Mouse (Mus musculus): ENCODE data around the gene 1700061G19Rik. TPM values are rescaled to one million over a fixed set of nuclear protein-coding genes. Genes with fewer than 3 reads are reported as not detected.

The 1700061G19Rik gene
- total and polyA plus RNA-seq, 2 experiments from 2014 or later, result 0.35 TPM; not detected in 1

GRCm38 (mm10) chr17:56849710-56850109 is 25.6 kb upstream of the 1700061G19Rik start:
- no peak for DNase-seq (ENCODE audit: low spot score)
- no peaks in the 10 kb centered on the region for H3K27me3 ChIP-seq (ENCODE audit: insufficient read depth, low read length)
- 83% methylated on average over 13 of the region's 13 CpGs for WGBS
- no peak for ATAC-seq
- no peaks in the 10 kb centered on the region for H3K36me3 ChIP-seq (ENCODE audit: insufficient read depth, low read length)
- H3K27ac ChIP-seq, result no peak overlapping the region
- H3K4me3 ChIP-seq (ENCODE audit: low read length), result no peak overlapping the region
- H3K9ac ChIP-seq (replicated peaks; ENCODE audit: low read length), result no peak overlapping the region
- H3K9me3 ChIP-seq (ENCODE audit: low read length), result no peaks in the 10 kb centered on the region
- no peak overlapping the region for H3K4me2 ChIP-seq (ENCODE audit: low read depth, low read length)
- no peak for TF ChIP-seq CTCF (IDR thresholded peaks at IDR 0.05; ENCODE audit: low read depth)
- no peaks in the 10 kb centered on the region for H3K4me1 ChIP-seq (ENCODE audit: insufficient read depth, low read length)

- ATAC-seq, result no peak
- Histone ChIP-seq H3K9me3 (ENCODE audit: low read length) (no peaks in the 10 kb centered on the region), H3K27me3 (ENCODE audit: insufficient read depth, low read length) (no peaks in the 10 kb centered on the region), H3K36me3 (ENCODE audit: insufficient read depth, low read length) (no peaks in the 10 kb centered on the region), H3K4me3 (ENCODE audit: low read length) (no peak overlapping the region), H3K27ac (no peak overlapping the region), H3K9ac (replicated peaks; ENCODE audit: low read length) (no peak overlapping the region), H3K4me2 (ENCODE audit: low read depth, low read length) (no peak overlapping the region), H3K4me1 (ENCODE audit: insufficient read depth, low read length) (no peaks in the 10 kb centered on the region)
- WGBS, result 81% methylated on average over 3 of the region's 3 CpGs
- no peak for DNase-seq (ENCODE audit: low spot score)
- TF ChIP-seq CTCF (IDR thresholded peaks at IDR 0.05; ENCODE audit: low read depth), result no peak
These were observed 24.1 kb upstream of the 1700061G19Rik start for GRCm38 (mm10) chr17:56851167-56851566.

- Histone ChIP-seq H3K27me3 (ENCODE audit: insufficient read depth, low read length) (no peaks in the 10 kb centered on the region), H3K4me1 (ENCODE audit: insufficient read depth, low read length) (no peaks in the 10 kb centered on the region), H3K9me3 (ENCODE audit: low read length) (no peaks in the 10 kb centered on the region), H3K4me3 (ENCODE audit: low read length) (no peak overlapping the region), H3K4me2 (ENCODE audit: low read depth, low read length) (no peak overlapping the region), H3K27ac (no peak overlapping the region), H3K36me3 (ENCODE audit: insufficient read depth, low read length) (no peaks in the 10 kb centered on the region), H3K9ac (replicated peaks; ENCODE audit: low read length) (no peak overlapping the region)
- no peak for TF ChIP-seq CTCF (IDR thresholded peaks at IDR 0.05; ENCODE audit: low read depth)
- DNase-seq (ENCODE audit: low spot score) (no peak), ATAC-seq (no peak)
- 87% methylated on average over 3 of the region's 3 CpGs for WGBS
These were observed 19.9 kb upstream of the 1700061G19Rik start for GRCm38 (mm10) chr17:56855421-56855820.

GRCm38 (mm10) chr17:56858216-56858615 is 17.1 kb upstream of the 1700061G19Rik start:
- Histone ChIP-seq H3K4me3 (ENCODE audit: low read length) (no peak overlapping the region), H3K9ac (replicated peaks; ENCODE audit: low read length) (no peak overlapping the region), H3K36me3 (ENCODE audit: insufficient read depth, low read length) (no peaks in the 10 kb centered on the region), H3K27ac (no peak overlapping the region), H3K4me2 (ENCODE audit: low read depth, low read length) (no peak overlapping the region), H3K4me1 (ENCODE audit: insufficient read depth, low read length) (no peaks in the 10 kb centered on the region), H3K9me3 (ENCODE audit: low read length) (no peaks in the 10 kb centered on the region), H3K27me3 (ENCODE audit: insufficient read depth, low read length) (no peaks in the 10 kb centered on the region)
- ATAC-seq (no peak), DNase-seq (ENCODE audit: low spot score) (peak; percentile 73)
- TF ChIP-seq CTCF (IDR thresholded peaks at IDR 0.05; ENCODE audit: low read depth), result peak; percentile 81
- WGBS, result 43% methylated on average over 4 of the region's 4 CpGs

- H3K4me1 ChIP-seq (ENCODE audit: insufficient read depth, low read length), result no peaks in the 10 kb centered on the region
- H3K27ac ChIP-seq, result no peak overlapping the region
- no peak for TF ChIP-seq CTCF (IDR thresholded peaks at IDR 0.05; ENCODE audit: low read depth)
- no peaks in the 10 kb centered on the region for H3K36me3 ChIP-seq (ENCODE audit: insufficient read depth, low read length)
- no peaks in the 10 kb centered on the region for H3K9me3 ChIP-seq (ENCODE audit: low read length)
- H3K27me3 ChIP-seq (ENCODE audit: insufficient read depth, low read length), result no peaks in the 10 kb centered on the region
- 33% methylated on average over 7 of the region's 7 CpGs for WGBS
- no peak overlapping the region for H3K9ac ChIP-seq (replicated peaks; ENCODE audit: low read length)
- no peak overlapping the region for H3K4me3 ChIP-seq (ENCODE audit: low read length)
- ATAC-seq (no peak), DNase-seq (ENCODE audit: low spot score) (no peak)
- H3K4me2 ChIP-seq (ENCODE audit: low read depth, low read length), result no peak overlapping the region
These were observed 16.4 kb upstream of the 1700061G19Rik start for GRCm38 (mm10) chr17:56858922-56859321.

- 63% methylated on average over 3 of the region's 3 CpGs for WGBS
- no peak for DNase-seq (ENCODE audit: low spot score)
- TF ChIP-seq CTCF (IDR thresholded peaks at IDR 0.05; ENCODE audit: low read depth), result no peak
- no peak for ATAC-seq
- Histone ChIP-seq H3K4me3 (ENCODE audit: low read length) (no peak overlapping the region), H3K9ac (replicated peaks; ENCODE audit: low read length) (no peak overlapping the region), H3K27me3 (ENCODE audit: insufficient read depth, low read length) (no peaks in the 10 kb centered on the region), H3K9me3 (ENCODE audit: low read length) (no peaks in the 10 kb centered on the region), H3K36me3 (ENCODE audit: insufficient read depth, low read length) (no peaks in the 10 kb centered on the region), H3K4me2 (ENCODE audit: low read depth, low read length) (no peak overlapping the region), H3K4me1 (ENCODE audit: insufficient read depth, low read length) (no peaks in the 10 kb centered on the region), H3K27ac (no peak overlapping the region)
These were observed 14.1 kb upstream of the 1700061G19Rik start for GRCm38 (mm10) chr17:56861197-56861596.

GRCm38 (mm10) chr17:56866071-56866470 is 9.2 kb upstream of the 1700061G19Rik start:
- H3K4me2 ChIP-seq (ENCODE audit: low read depth, low read length), result no peak overlapping the region
- no peaks in the 10 kb centered on the region for H3K9me3 ChIP-seq (ENCODE audit: low read length)
- no peak overlapping the region for H3K27ac ChIP-seq
- DNase-seq (ENCODE audit: low spot score), result no peak
- no peaks in the 10 kb centered on the region for H3K4me1 ChIP-seq (ENCODE audit: insufficient read depth, low read length)
- H3K27me3 ChIP-seq (ENCODE audit: insufficient read depth, low read length), result no peaks in the 10 kb centered on the region
- TF ChIP-seq CTCF (IDR thresholded peaks at IDR 0.05; ENCODE audit: low read depth), result no peak
- H3K4me3 ChIP-seq (ENCODE audit: low read length), result no peak overlapping the region
- H3K9ac ChIP-seq (replicated peaks; ENCODE audit: low read length), result no peak overlapping the region
- H3K36me3 ChIP-seq (ENCODE audit: insufficient read depth, low read length), result no peaks in the 10 kb centered on the region
- ATAC-seq, result no peak
- 74% methylated on average over 7 of the region's 7 CpGs for WGBS

Measured in hindbrain, postnatal 0 days (tissue).